Mouse (Mus musculus) brown adipose tissue, adult 24 weeks (tissue): ENCODE results near the gene Rbm42. TPM values are rescaled to one million over a fixed set of nuclear protein-coding genes. Genes with fewer than 3 reads are reported as not detected.

ENCODE experiments used
- H3K27ac ChIP-seq: fragments of 200-500 bp; replicated peaks from 2 replicates; pipeline ENCODE4 v1.5.1; 2012; ENCODE audit warnings: low read depth, mild to moderate bottlenecking, low read length
- H3K4me1 ChIP-seq: fragments of 200-500 bp; 2 replicates; pipeline ENCODE4 v1.6.1; 2012; ENCODE audit warnings: low read length, mixed read lengths; ENCODE audit not compliant: control insufficient read depth, insufficient read depth, insufficient read length
- H3K4me3 ChIP-seq: fragments of 200-500 bp; 2 replicates; pipeline ENCODE4 v1.5.1; 2012; ENCODE audit warnings: low read depth, mild to moderate bottlenecking, low read length, moderate library complexity; ENCODE audit not compliant: insufficient read depth
- polyA plus RNA-seq: library from polyadenylated mRNA; stranded (reverse); fragments of >200 nt; gene quantifications from 2 replicates; pipeline ENCODE4 v1.2.4, GENCODE M21; 2012; ENCODE audit not compliant: missing spikeins, insufficient read depth, insufficient read length

The Rbm42 gene
- polyA plus RNA-seq: 24.5 and 39.6 TPM in 2 replicates

- H3K4me3 ChIP-seq: peak within 1 kb of the TSS; percentile 80
- no peaks in the 10 kb centered on the region for H3K4me1 ChIP-seq
- H3K27ac ChIP-seq: no peak within 1 kb of the TSS
These were observed at the start of gene Rbm42 for GRCm38 (mm10) chr7:30649591-30650540. Gene Rbm42, minus strand, starts transcription at chr7:30650317.

DNA sequence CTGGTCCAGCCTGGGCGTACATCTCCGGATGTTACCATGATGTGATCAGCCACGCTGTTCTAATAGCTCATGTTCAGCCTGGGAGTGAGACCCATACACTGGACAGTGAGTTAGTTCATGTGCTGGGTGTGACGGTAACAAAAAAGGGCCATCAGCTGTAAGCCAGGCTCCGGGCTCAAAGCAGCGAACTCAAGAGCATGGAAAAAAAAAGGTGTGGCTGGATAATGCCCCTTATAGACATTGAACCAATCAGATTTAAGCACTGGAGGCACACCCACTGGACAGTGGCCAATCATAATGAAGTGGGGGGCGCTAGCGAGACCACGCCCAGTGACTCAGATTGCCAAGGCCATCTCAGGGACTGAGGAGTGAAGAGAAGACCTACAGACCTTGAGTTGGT lies 48.5 kb upstream of the Rbm42 start, which contains the start of gene 2200002J24Rik:
Gene 2200002J24Rik (plus strand): TSS at position 338 of the 400 bp plus-strand sequence.
- H3K27ac ChIP-seq: no peak within 1 kb of the TSS
- H3K4me3 ChIP-seq: no peak within 1 kb of the TSS
- no peaks in the 10 kb centered on the region for H3K4me1 ChIP-seq

DNA sequence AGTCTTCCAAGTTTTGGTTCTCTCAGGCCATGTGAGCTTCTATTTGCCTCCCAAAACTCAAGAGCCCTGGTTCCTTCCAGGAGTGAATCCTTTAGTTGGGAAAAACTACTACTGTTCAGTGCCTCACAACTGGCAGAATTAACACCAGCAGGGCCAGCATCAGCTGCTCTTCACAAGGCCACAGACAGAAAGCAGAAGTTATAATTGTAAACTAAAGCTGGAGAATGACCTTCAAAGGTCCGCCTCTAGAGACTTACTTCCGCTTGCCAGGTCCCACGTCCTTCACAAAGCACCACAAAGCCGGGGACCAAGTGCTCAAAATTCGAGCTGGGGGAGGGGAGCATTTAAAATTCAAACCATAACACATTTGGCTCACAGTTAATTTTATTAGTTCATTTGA lies 48.0 kb upstream of the Rbm42 start:
- Histone ChIP-seq H3K4me3 (no peak overlapping the region), H3K4me1 (no peaks in the 10 kb centered on the region), H3K27ac (no peak overlapping the region)

GRCm38 (mm10) chr7:30688325-30688724 lies 38.2 kb upstream of the Rbm42 start:
- Histone ChIP-seq H3K4me3 (no peak overlapping the region), H3K4me1 (no peaks in the 10 kb centered on the region), H3K27ac (no peak overlapping the region)

GRCm38 (mm10) chr7:30683425-30683824 lies 33.3 kb upstream of the Rbm42 start:
- H3K4me1 ChIP-seq: no peaks in the 10 kb centered on the region
- no peak overlapping the region for H3K4me3 ChIP-seq

GRCm38 (mm10) chr7:30681897-30682296 lies 31.8 kb upstream of the Rbm42 start:
- Histone ChIP-seq H3K4me1 (no peaks in the 10 kb centered on the region), H3K4me3 (no peak overlapping the region), H3K27ac (no peak overlapping the region)

More at GRCm38 (mm10) chr7:30683425-30683824, 33.3 kb upstream of the Rbm42 start:
- H3K27ac ChIP-seq: no peak overlapping the region

DNA sequence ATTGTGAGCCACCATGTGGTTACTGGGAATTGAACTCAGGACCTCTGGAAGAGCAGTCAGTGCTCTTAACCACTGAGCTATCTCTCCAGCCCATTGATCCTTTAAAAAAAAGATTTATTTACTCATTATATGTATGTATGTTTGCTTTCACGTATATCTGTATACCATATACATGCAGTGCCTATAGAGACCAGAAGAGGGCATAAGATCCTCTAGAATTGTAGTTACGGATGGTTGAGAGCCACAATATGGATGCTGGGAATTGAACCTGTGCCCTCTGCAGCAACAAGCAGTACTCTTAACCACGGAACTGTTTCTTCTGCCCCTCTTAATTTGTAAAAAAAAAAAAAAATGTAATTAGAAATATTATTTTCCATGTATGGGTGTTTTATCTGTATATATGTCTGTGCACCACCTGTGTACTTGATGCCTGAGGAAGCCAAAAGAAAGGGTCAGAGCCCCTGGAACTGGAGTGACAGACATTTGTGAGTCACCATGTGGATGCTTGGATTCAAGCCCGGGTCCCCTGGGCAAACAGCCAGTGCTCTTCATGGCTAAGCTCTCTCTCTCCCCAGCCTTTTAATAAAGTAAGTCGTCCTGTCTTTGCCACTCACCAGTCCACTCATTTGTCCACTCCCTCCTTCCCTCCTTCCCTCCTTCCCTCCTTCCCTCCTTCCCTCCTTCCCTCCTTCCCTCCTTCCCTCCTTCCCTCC lies 28.3 kb upstream of the Rbm42 start:
- Histone ChIP-seq H3K27ac (no peak overlapping the region), H3K4me3 (no peak overlapping the region), H3K4me1 (no peaks in the 10 kb centered on the region)

GRCm38 (mm10) chr7:30671480-30671879 lies 21.4 kb upstream of the Rbm42 start, which contains the start of gene Pmis2:
Gene Pmis2, minus strand, starts transcription at chr7:30671605.
- Histone ChIP-seq H3K27ac (no peak within 1 kb of the TSS), H3K4me3 (no peak within 1 kb of the TSS), H3K4me1 (no peaks in the 10 kb centered on the region)

DNA sequence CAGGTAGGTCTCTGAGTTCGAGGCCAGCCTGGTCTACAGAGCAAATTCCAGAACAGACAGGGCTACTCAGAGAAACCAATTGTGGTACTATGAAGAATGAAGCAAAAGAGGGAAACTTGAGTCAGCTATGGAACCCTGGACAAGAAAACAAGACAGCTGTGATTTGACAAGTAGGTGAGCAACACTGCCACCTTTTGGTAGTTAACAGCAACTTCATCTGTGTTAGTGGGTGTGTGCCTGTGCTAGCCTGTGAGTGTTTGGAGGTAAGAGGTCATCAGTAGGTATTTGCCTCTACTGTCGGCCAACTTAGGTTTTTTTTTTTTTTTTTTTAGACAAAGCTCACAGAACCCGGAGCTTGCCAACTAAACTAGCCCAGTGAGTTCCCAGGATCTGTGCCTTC lies 19.1 kb upstream of the Rbm42 start:
- Histone ChIP-seq H3K4me1 (no peaks in the 10 kb centered on the region), H3K27ac (no peak overlapping the region), H3K4me3 (no peak overlapping the region)

DNA sequence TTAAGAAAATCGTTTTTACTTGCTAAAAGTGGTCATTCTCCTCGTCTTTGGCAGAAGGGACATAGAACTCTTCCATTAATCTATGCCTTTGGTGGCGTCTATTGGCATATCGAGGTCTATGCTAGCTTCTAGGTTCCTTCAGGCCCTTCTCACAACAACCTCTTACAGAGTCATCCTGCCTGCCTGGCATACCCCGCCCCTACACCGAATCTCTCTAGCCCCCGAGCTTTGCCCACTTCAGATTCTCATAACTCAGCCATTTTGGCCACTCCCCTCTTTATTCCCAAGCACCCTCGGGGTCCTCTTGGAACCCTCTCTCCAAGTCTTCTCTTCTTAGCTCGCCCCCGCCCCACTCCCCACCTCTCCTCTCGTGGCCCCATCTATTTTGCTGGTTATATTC lies 15.2 kb upstream of the Rbm42 start:
- no peaks in the 10 kb centered on the region for H3K4me1 ChIP-seq
- 0 out of 2 replicates have a peak overlapping the region, but pooled peaks have one; percentile 25 for H3K27ac ChIP-seq
- peak overlapping the region; percentile 79 for H3K4me3 ChIP-seq

DNA sequence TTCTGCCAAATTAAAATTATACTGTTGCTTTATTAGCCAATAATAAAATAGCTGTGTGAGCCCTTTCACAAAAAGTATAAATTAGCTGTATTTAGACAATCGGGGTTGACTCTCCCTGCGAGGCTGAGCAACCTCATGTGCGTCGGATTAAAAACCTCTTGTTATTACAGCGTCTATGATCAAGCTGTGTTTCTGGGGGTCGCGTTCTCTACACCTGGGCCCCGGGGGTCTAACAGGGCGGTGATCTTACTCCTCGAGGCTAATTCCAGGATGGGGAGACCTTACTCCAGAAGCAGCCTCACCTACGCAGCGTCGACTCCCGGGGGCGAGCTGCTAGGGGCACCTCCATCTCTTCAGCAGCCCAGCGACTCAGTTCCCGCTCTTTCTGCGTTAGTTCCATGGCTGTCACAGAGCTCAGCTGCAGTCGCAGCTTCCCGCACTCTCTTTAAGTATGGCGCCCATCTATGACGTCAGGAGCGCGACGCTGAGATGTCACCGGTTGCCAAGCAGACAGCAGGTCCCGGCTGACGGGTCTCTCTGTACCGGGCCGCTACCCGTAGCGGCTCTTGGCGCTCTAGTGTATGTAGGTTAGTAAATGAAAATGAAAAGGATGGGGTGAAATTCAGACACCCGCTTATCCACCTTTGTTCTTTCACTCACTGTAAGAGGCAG lies 14.5 kb upstream of the Rbm42 start, which contains the start of gene Haus5:
Gene Haus5 (minus strand): TSS at position 466 of the 672 bp plus-strand sequence.
- H3K4me1 ChIP-seq: no peaks in the 10 kb centered on the region
- peak within 1 kb of the TSS; percentile 79 for H3K4me3 ChIP-seq
- peak within 1 kb of the TSS; percentile 25; the same call in 1 of the 2 replicates for H3K27ac ChIP-seq

- Histone ChIP-seq H3K4me1 (no peaks in the 10 kb centered on the region), H3K4me3 (no peak overlapping the region), H3K27ac (no peak overlapping the region)
These were observed 11.0 kb downstream of the Rbm42 start for GRCm38 (mm10) chr7:30639083-30639482.

- no peaks in the 10 kb centered on the region for H3K4me1 ChIP-seq
- no peak overlapping the region for H3K27ac ChIP-seq
- no peak overlapping the region for H3K4me3 ChIP-seq
These were observed 13.7 kb downstream of the Rbm42 start for GRCm38 (mm10) chr7:30636395-30636794.

DNA sequence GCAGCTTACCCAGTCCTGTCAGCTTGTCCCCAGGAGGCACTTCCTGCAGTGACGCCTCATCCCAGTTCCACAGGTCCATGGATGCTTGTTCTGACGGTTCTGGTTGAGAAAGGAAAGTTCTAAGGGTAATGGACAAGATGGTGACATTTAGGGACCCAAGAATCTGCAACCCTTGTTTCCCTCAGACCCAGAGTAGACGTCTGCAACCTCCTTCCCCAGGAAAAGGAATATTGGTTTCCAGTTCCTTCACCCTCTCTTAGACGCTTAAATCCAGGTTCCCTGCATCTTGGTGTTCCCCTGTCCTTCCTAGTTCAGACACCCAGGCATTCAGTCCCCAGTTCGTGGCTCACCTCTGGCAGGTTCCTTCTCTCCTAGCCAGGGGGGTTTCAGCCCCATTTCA lies 14.4 kb downstream of the Rbm42 start, which contains the start of gene Etv2:
Gene Etv2 (minus strand): TSS at position 101 of the 400 bp plus-strand sequence.
- Histone ChIP-seq H3K4me1 (no peaks in the 10 kb centered on the region), H3K27ac (no peak within 1 kb of the TSS), H3K4me3 (no peak within 1 kb of the TSS)

DNA sequence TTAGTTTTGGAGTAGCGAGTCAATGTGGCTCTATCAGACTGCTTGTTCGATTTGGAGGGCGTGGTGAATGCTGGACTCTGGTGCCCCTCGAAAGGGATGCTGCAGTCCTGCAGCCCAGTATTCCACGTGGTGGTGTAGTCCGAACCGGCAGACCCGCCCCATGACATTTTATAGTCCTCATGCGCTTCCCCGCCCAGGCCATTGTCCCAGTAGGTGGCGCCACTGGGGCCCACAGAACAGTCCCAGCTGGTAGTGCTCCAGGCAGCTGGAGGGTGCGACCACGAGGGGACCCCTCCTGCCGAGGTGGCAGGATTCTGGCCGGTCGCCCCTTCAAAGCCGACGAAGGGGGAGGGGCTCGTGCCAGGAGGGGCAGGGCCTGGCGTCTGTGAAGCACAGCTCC lies 15.5 kb downstream of the Rbm42 start:
- Histone ChIP-seq H3K27ac (no peak overlapping the region), H3K4me1 (no peaks in the 10 kb centered on the region), H3K4me3 (no peak overlapping the region)
